Mouse (Mus musculus): ENCODE results near the gene A630001G21Rik.

- TF ChIP-seq POLR2A (IDR thresholded peaks at IDR 0.05; ENCODE audit: control insufficient read depth, low read depth, low read length) (no peak), CTCF (IDR thresholded peaks at IDR 0.05; ENCODE audit: control insufficient read depth, insufficient read depth, insufficient replicate concordance, low read depth, low read length) (no peak)
These were observed 6.5 kb downstream of the A630001G21Rik start for GRCm38 (mm10) chr1:85771976-85772375.
